Mouse (Mus musculus): ENCODE measurements around the gene Bicdl1.
"Not testable (repeated sequence)": the region's sequence is repeated elsewhere in the genome, so short reads cannot be mapped to it uniquely, and the experiment has no call there.

The Bicdl1 gene

GRCm38 (mm10) chr5:115731001-115731731 lies at the start of gene Bicdl1:
Gene Bicdl1 (minus strand): TSS chr5:115731621.
- DNase-seq, result peak; percentile 92

- no peak for DNase-seq
Observed at GRCm38 (mm10) chr5:115776911-115777310, 45.5 kb upstream of the Bicdl1 start.

GRCm38 (mm10) chr5:115775350-115775749 lies 43.9 kb upstream of the Bicdl1 start:
- no peak for DNase-seq

- DNase-seq, result no peak
Observed at GRCm38 (mm10) chr5:115770048-115770447, 38.6 kb upstream of the Bicdl1 start.

- DNase-seq, result no peak
Observed at GRCm38 (mm10) chr5:115769116-115769515, 37.7 kb upstream of the Bicdl1 start.

GRCm38 (mm10) chr5:115766821-115767220 lies 35.4 kb upstream of the Bicdl1 start:
- DNase-seq, result no peak

GRCm38 (mm10) chr5:115763981-115764380 lies 32.6 kb upstream of the Bicdl1 start:
- DNase-seq, result no peak

- DNase-seq, result no peak
Observed at GRCm38 (mm10) chr5:115760903-115761302, 29.5 kb upstream of the Bicdl1 start.

- DNase-seq, result no peak
Observed at GRCm38 (mm10) chr5:115758431-115759180, 27.2 kb upstream of the Bicdl1 start.

GRCm38 (mm10) chr5:115757516-115757915 lies 26.1 kb upstream of the Bicdl1 start:
- no peak for DNase-seq

- DNase-seq, result no peak
Observed at GRCm38 (mm10) chr5:115755501-115755900, 24.1 kb upstream of the Bicdl1 start.

GRCm38 (mm10) chr5:115754831-115755230 lies 23.4 kb upstream of the Bicdl1 start:
- DNase-seq, result no peak

GRCm38 (mm10) chr5:115752883-115753282 lies 21.5 kb upstream of the Bicdl1 start:
- DNase-seq, result no peak

GRCm38 (mm10) chr5:115751916-115752315 lies 20.5 kb upstream of the Bicdl1 start:
- not testable (repeated sequence) for DNase-seq

- no peak for DNase-seq
Observed at GRCm38 (mm10) chr5:115748316-115748715, 16.9 kb upstream of the Bicdl1 start.

- DNase-seq, result no peak
Observed at GRCm38 (mm10) chr5:115745319-115745718, 13.9 kb upstream of the Bicdl1 start.

GRCm38 (mm10) chr5:115738032-115738431 lies 6.6 kb upstream of the Bicdl1 start:
- no peak for DNase-seq

GRCm38 (mm10) chr5:115734570-115734969 lies 3.1 kb upstream of the Bicdl1 start:
- no peak for DNase-seq

- peak; percentile 63 for DNase-seq
Observed at GRCm38 (mm10) chr5:115732849-115733216, 1.4 kb upstream of the Bicdl1 start.

- peak; percentile 88 for DNase-seq
Observed at GRCm38 (mm10) chr5:115732176-115732848, 891 bp upstream of the Bicdl1 start.

- DNase-seq, result peak; percentile 5
Observed at GRCm38 (mm10) chr5:115731732-115732175, 333 bp upstream of the Bicdl1 start.

- DNase-seq, result no peak
Observed at GRCm38 (mm10) chr5:115730314-115730713, 1.1 kb downstream of the Bicdl1 start.

- DNase-seq, result no peak
Observed at GRCm38 (mm10) chr5:115726581-115726980, 4.8 kb downstream of the Bicdl1 start.

GRCm38 (mm10) chr5:115726019-115726418 lies 5.4 kb downstream of the Bicdl1 start:
- no peak for DNase-seq
